Mouse (Mus musculus) E14TG2a.4 (cell line): ENCODE results near the gene Prb1.
"Not testable (repeated sequence)": the region's sequence is repeated elsewhere in the genome, so short reads cannot be mapped to it uniquely, and the experiment has no call there.

ENCODE experiments used
- H3K27me3 ChIP-seq: 2 replicates; pipeline ENCODE4 v1.6.1; 2014; ENCODE audit warnings: low read length, control low read depth; ENCODE audit not compliant: insufficient read depth
- H3K36me3 ChIP-seq: 2 replicates; pipeline ENCODE4 v1.6.1; 2014; ENCODE audit warnings: low read length, control low read depth; ENCODE audit not compliant: insufficient read depth
- H3K4me1 ChIP-seq: replicated peaks from 2 replicates; pipeline ENCODE4 v1.6.1; 2014; ENCODE audit warnings: low read depth, low read length, control low read depth
- H3K4me3 ChIP-seq: replicated peaks from 2 replicates; pipeline ENCODE4 v1.5.1; 2014; ENCODE audit warnings: mild to moderate bottlenecking, low read length
- H3K9me3 ChIP-seq: 2 replicates; pipeline ENCODE4 v1.6.1; 2014; ENCODE audit warnings: low read length, control low read depth

Prb1 gene

GRCm38 (mm10) chr6:132210421-132210820 is at the start of gene Prb1:
TSS of gene Prb1 (minus strand) at chr6:132210521.
- not testable (repeated sequence) for H3K4me1 ChIP-seq, H3K9me3 ChIP-seq, H3K36me3 ChIP-seq, H3K4me3 ChIP-seq, H3K27me3 ChIP-seq
